Comparison of ENCODE assay signal across 9 mouse cellular contexts in the genomic region with DNA sequence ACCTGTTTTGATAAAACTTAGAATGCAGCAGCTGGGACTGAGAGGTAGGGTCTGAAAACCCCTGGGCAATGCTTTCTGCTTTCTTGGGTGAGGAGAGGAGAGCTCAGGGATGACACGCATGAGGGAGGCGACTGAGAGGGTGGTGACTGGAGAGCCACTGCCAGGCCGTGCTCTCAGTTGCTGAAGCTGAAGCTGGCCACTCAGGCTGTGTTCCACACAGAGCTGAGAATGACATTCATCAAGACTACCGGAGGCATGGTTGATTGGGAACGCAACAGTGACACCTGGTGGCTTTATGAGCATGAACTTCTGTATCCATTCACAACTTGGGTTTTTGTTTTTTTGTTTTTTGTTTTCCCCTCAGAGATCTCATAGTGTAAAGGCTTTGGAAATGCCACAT. TPM values are rescaled to one million over a fixed set of nuclear protein-coding genes. Genes with fewer than 3 reads are reported as not detected.
DNase-seq lines count a peak whose midpoint lies in the region; ATAC-seq and TF ChIP-seq lines count a peak whose summit lies in the region.
"Had no signal": no experiment of that assay in that cellular context is flagged by ENCODE, and none has a peak within 500 bp of the region (broad histone marks: within the 10 kb centered on the region; RNA-seq: fewer than 3 reads in every experiment).

No protein-coding gene starts in this region.

- peaks cover 2 to 15% of the 10 kb centered on the region in 2 experiments; a peak in 1 of 4 replicates for H3K4me1 ChIP-seq in CH12.LX (ENCODE audit: control insufficient read depth in 1 of 2, insufficient read depth in 2 of 2)
- H3K4me1 ChIP-seq in embryonic fibroblast, embryonic 13.5 days (ENCODE audit: control insufficient read depth, insufficient read depth, low read length): no peaks in the 10 kb centered on the region
- no peaks in the 10 kb centered on the region for H3K4me1 ChIP-seq in heart, embryonic 16.5 days (ENCODE audit: control insufficient read depth, insufficient read depth, low read length)
- no peaks in the 10 kb centered on the region for H3K4me1 ChIP-seq in liver, postnatal 0 days (ENCODE audit: insufficient read depth)
- H3K4me1 ChIP-seq in neural tube, embryonic 13.5 days (replicated peaks): peaks cover 11% of the 10 kb centered on the region; the same call in 1 of the 2 replicates

- peak; percentile 80 for DNase-seq in CH12.LX (ENCODE audit: extremely low read depth)
- peak; percentile 65 for DNase-seq in adrenal gland, postnatal 36 days
- peak; percentile 71 for DNase-seq in kidney, postnatal 14 days
- peak; percentile 66 for DNase-seq in liver, postnatal 0 days
- DNase-seq in thymus, postnatal 10 days (ENCODE audit: low spot score in 2 of 2): peak; percentile 11 to 44

- peak; percentile 46 to 90; a peak in 3 of 4 replicates for TF ChIP-seq CTCF in CH12.LX (conservative IDR thresholded peaks at IDR 0.05 in 1 of 2, IDR thresholded peaks at IDR 0.05 in 1 of 2; ENCODE audit: low read depth in 2 of 2, low read length in 2 of 2)
- TF ChIP-seq CTCF in embryonic fibroblast, embryonic 13.5 days (IDR thresholded peaks at IDR 0.05; ENCODE audit: borderline replicate concordance, insufficient read depth, low read length): peak; percentile 57
- TF ChIP-seq CTCF in liver, postnatal 0 days (IDR thresholded peaks at IDR 0.05; ENCODE audit: low read depth): peak; percentile 82

- dilution Hi-C loops in CH12.LX (cut with MboI; ENCODE audit: extremely low pct_ligation_motif_present, extremely low pct_unique_long_range_greater_than_20kb, low sequenced_read_pairs): no loop called here

- no peaks in the 10 kb centered on the region for H3K27me3 ChIP-seq in CH12.LX (replicated peaks)
- H3K27me3 ChIP-seq in heart, embryonic 16.5 days (ENCODE audit: control insufficient read depth, insufficient read depth, low read length): no peaks in the 10 kb centered on the region
- no peaks in the 10 kb centered on the region for H3K27me3 ChIP-seq in liver, postnatal 0 days (ENCODE audit: insufficient read depth, low read length)
- H3K27me3 ChIP-seq in neural tube, embryonic 13.5 days: no peaks in the 10 kb centered on the region

- no peak overlapping the region for H3K27ac ChIP-seq in CH12.LX (ENCODE audit: insufficient read depth, low read depth)
- no peak overlapping the region for H3K27ac ChIP-seq in embryonic fibroblast, embryonic 13.5 days (ENCODE audit: insufficient read depth, low read length)
- H3K27ac ChIP-seq in heart, embryonic 16.5 days (ENCODE audit: low read length): no peak overlapping the region
- H3K27ac ChIP-seq in liver, postnatal 0 days (ENCODE audit: low read depth): no peak overlapping the region
- H3K27ac ChIP-seq in neural tube, embryonic 13.5 days (replicated peaks): no peak overlapping the region

- TF ChIP-seq EP300 in CH12.LX (IDR thresholded peaks at IDR 0.05; ENCODE audit: low read length): no peak
- TF ChIP-seq EP300 in liver, postnatal 0 days (IDR thresholded peaks at IDR 0.05; ENCODE audit: low read depth): no peak

- H3K79me2 ChIP-seq in CH12.LX (replicated peaks; ENCODE audit: control insufficient read depth, extremely low read depth, insufficient read depth, poor library complexity, severe bottlenecking): no peaks in the 10 kb centered on the region

- peaks cover 18% of the 10 kb centered on the region for H3K9me3 ChIP-seq in CH12.LX (replicated peaks; ENCODE audit: low read length)
- H3K9me3 ChIP-seq in heart, embryonic 16.5 days (replicated peaks; ENCODE audit: control insufficient read depth, low read length): peaks cover 7% of the 10 kb centered on the region; the same call in 1 of the 2 replicates
- peaks cover 3% of the 10 kb centered on the region; the same call in 1 of the 2 replicates for H3K9me3 ChIP-seq in liver, postnatal 0 days (ENCODE audit: low read length)
- no peaks in the 10 kb centered on the region for H3K9me3 ChIP-seq in neural tube, embryonic 13.5 days

- in situ Hi-C loops in CH12.LX (cut with MboI; ENCODE audit: low pct_ligation_motif_present, low pct_unique_long_range_greater_than_20kb, low sequenced_read_pairs): loop anchor here (10.0 kb wide), 1 partner anchor 471 kb away; no protein-coding TSS in a partner anchor

- WGBS in heart, embryonic 16.5 days: 1% methylated on average over 5 of the region's 5 CpGs
- WGBS in liver, postnatal 0 days (ENCODE audit: insufficient replicate concordance): 8% methylated on average over 5 of the region's 5 CpGs
- 4% methylated on average over 5 of the region's 5 CpGs for WGBS in neural tube, embryonic 13.5 days

- no peaks in the 10 kb centered on the region for H3K36me3 ChIP-seq in CH12.LX (replicated peaks in 1 of 2; ENCODE audit: control insufficient read depth in 1 of 2, insufficient read depth in 1 of 2, low read length in 1 of 2)
- H3K36me3 ChIP-seq in heart, embryonic 16.5 days (ENCODE audit: control insufficient read depth, insufficient read depth): no peaks in the 10 kb centered on the region
- no peaks in the 10 kb centered on the region for H3K36me3 ChIP-seq in liver, postnatal 0 days (replicated peaks; ENCODE audit: insufficient read depth, low read length)
- H3K36me3 ChIP-seq in neural tube, embryonic 13.5 days: no peaks in the 10 kb centered on the region

- no peak overlapping the region for H3K9ac ChIP-seq in CH12.LX (ENCODE audit: insufficient read depth, low read depth)
- H3K9ac ChIP-seq in heart, embryonic 16.5 days (ENCODE audit: low read length): no peak overlapping the region
- no peak overlapping the region for H3K9ac ChIP-seq in liver, postnatal 0 days (replicated peaks)
- no peak overlapping the region for H3K9ac ChIP-seq in neural tube, embryonic 13.5 days

- ATAC-seq in heart, embryonic 16.5 days (replicated peaks; ENCODE audit: extremely low read depth, insufficient read depth, low FRiP score): 0 out of 2 replicates have a peak, but pooled peaks have one; percentile 45
- peak; percentile 61 for ATAC-seq in liver, postnatal 0 days
- peak; percentile 93 for ATAC-seq in neural tube, embryonic 13.5 days (ENCODE audit: low read depth)

- TF ChIP-seq RAD21 in CH12.LX (IDR thresholded peaks at IDR 0.05; ENCODE audit: low read depth, low read length): peak; percentile 93

- H3K4me2 ChIP-seq in CH12.LX (ENCODE audit: insufficient read depth, low read depth, poor library complexity, severe bottlenecking): no peak overlapping the region
- no peak overlapping the region for H3K4me2 ChIP-seq in heart, embryonic 16.5 days (ENCODE audit: low read depth, low read length)
- H3K4me2 ChIP-seq in liver, postnatal 0 days (ENCODE audit: low read depth, low read length): no peak overlapping the region
- H3K4me2 ChIP-seq in neural tube, embryonic 13.5 days: no peak overlapping the region

- no peak overlapping the region for H3K4me3 ChIP-seq in CH12.LX (replicated peaks in 1 of 3; ENCODE audit: low read depth in 2 of 3, low read length in 2 of 3, poor library complexity in 1 of 3)
- H3K4me3 ChIP-seq in embryonic fibroblast, embryonic 13.5 days (ENCODE audit: insufficient read depth, low read length): no peak overlapping the region
- no peak overlapping the region for H3K4me3 ChIP-seq in heart, embryonic 16.5 days (ENCODE audit: low read length)
- H3K4me3 ChIP-seq in liver, postnatal 0 days (ENCODE audit: low read depth, low read length): no peak overlapping the region
- no peak overlapping the region for H3K4me3 ChIP-seq in neural tube, embryonic 13.5 days

- TF ChIP-seq POLR2A in CH12.LX (IDR thresholded peaks at IDR 0.05; ENCODE audit: low read depth, low read length): no peak
- no peak for TF ChIP-seq POLR2A in embryonic fibroblast, embryonic 13.5 days (IDR thresholded peaks at IDR 0.05; ENCODE audit: low read depth, low read length)

TF ChIP-seq in CH12.LX, 34 proteins besides CTCF, POLR2A, EP300 and RAD21 (continues in another document):
- TF ChIP-seq ZKSCAN1 (IDR thresholded peaks at IDR 0.05; ENCODE audit: borderline replicate concordance, low read depth, low read length) (no peak), GABPA (IDR thresholded peaks at IDR 0.05; ENCODE audit: insufficient replicate concordance, low read depth, low read length) (no peak), HCFC1 (IDR thresholded peaks at IDR 0.05; ENCODE audit: low read depth, low read length) (no peak), MXI1 (IDR thresholded peaks at IDR 0.05; ENCODE audit: low read depth, low read length) (no peak), ZC3H11A (IDR thresholded peaks at IDR 0.05; ENCODE audit: low read depth, low read length) (peak; percentile 72), CHD1 (IDR thresholded peaks at IDR 0.05; ENCODE audit: low read depth, low read length) (no peak), PAX5 (IDR thresholded peaks at IDR 0.05; ENCODE audit: low read length) (no peak), CHD2 (IDR thresholded peaks at IDR 0.05; ENCODE audit: low read length) (no peak), SMC3 (IDR thresholded peaks at IDR 0.05; ENCODE audit: low read depth, low read length) (peak; percentile 95)

RNA-seq across cellular contexts. Expression of a gene that starts 19.4 kb away (rescaled TPM):
- total RNA-seq in CH12.LX (2012; rRNA removed) (not detected in 2 replicates), CH12.LX (2014; rRNA removed) (not detected in 2 replicates)
- polyA plus RNA-seq in CH12.LX (2012; ENCODE audit: insufficient read length, low read depth): not detected in 2 replicates
- 1 to 10 TPM; 1.5 to 2.5 TPM for total RNA-seq in adrenal gland, postnatal 36 days (2021)
- polyA plus RNA-seq in embryonic fibroblast, embryonic 13.5 days (2011; ENCODE audit: insufficient read length, low read depth, missing spikeins): not detected in 2 replicates
- 0.29 and 0.53 TPM in 2 replicates for polyA plus RNA-seq in heart, embryonic 16.5 days (2015; fragmentation: Nextera tagmentation; extraction: Ambion mirVana)
- 0.08 and 0.15 TPM in 2 replicates for polyA plus RNA-seq in liver, postnatal 0 days (2015; fragmentation: Nextera tagmentation; extraction: Ambion mirVana)
- polyA plus RNA-seq in neural tube, embryonic 13.5 days (2015; fragmentation: Nextera tagmentation; extraction: Ambion mirVana): 0.45 and 0.55 TPM in 2 replicates

RNA-seq across cellular contexts. Expression of a gene that starts 42.8 kb away (rescaled TPM):
- total RNA-seq in CH12.LX (2012; rRNA removed) (not detected in 2 replicates), CH12.LX (2014; rRNA removed) (not detected in 2 replicates)
- not detected in 2 replicates for polyA plus RNA-seq in CH12.LX (2012; ENCODE audit: insufficient read length, low read depth)
- total RNA-seq in adrenal gland, postnatal 36 days (2021): not detected
- not detected in 2 replicates for polyA plus RNA-seq in embryonic fibroblast, embryonic 13.5 days (2011; ENCODE audit: insufficient read length, low read depth, missing spikeins)
- 1.0 and 12.2 TPM in 2 replicates for polyA plus RNA-seq in heart, embryonic 16.5 days (2015; fragmentation: Nextera tagmentation; extraction: Ambion mirVana)
- polyA plus RNA-seq in liver, postnatal 0 days (2015; fragmentation: Nextera tagmentation; extraction: Ambion mirVana): not detected in 2 replicates
- not detected in 2 replicates for polyA plus RNA-seq in neural tube, embryonic 13.5 days (2015; fragmentation: Nextera tagmentation; extraction: Ambion mirVana)
- polyA plus RNA-seq: heart, embryonic 14.5 days had no signal

RNA-seq across cellular contexts. Expression of a gene that starts 58.2 kb away (rescaled TPM):
- total RNA-seq in CH12.LX (2012; rRNA removed) (not detected in 2 replicates), CH12.LX (2014; rRNA removed) (not detected in 2 replicates)
- not detected in 2 replicates for polyA plus RNA-seq in CH12.LX (2012; ENCODE audit: insufficient read length, low read depth)
- 1 to 10 TPM; 1.9 to 2.4 TPM for total RNA-seq in adrenal gland, postnatal 36 days (2021)
- polyA plus RNA-seq in embryonic fibroblast, embryonic 13.5 days (2011; ENCODE audit: insufficient read length, low read depth, missing spikeins): 0.44 TPM in 1 of 2 replicates, not detected in the other
- polyA plus RNA-seq in heart, embryonic 16.5 days (2015; fragmentation: Nextera tagmentation; extraction: Ambion mirVana): 1.5 and 1.6 TPM in 2 replicates
- 0.05 TPM in 2 replicates for polyA plus RNA-seq in liver, postnatal 0 days (2015; fragmentation: Nextera tagmentation; extraction: Ambion mirVana)
- 0.29 and 0.31 TPM in 2 replicates for polyA plus RNA-seq in neural tube, embryonic 13.5 days (2015; fragmentation: Nextera tagmentation; extraction: Ambion mirVana)

Comparison
In these comparisons a context has a peak if more than half of its experiments do, and no peak if none do; other contexts are left out.
1. DNase-seq: peak in every context shown above with its lines; median percentile 80 in CH12.LX; 71 in kidney, postnatal 14 days; 66 in liver, postnatal 0 days; 65 in adrenal gland, postnatal 36 days; 28 in thymus, postnatal 10 days.